Comparison of ENCODE assay signal across 15 mouse cellular contexts in the genomic region with DNA sequence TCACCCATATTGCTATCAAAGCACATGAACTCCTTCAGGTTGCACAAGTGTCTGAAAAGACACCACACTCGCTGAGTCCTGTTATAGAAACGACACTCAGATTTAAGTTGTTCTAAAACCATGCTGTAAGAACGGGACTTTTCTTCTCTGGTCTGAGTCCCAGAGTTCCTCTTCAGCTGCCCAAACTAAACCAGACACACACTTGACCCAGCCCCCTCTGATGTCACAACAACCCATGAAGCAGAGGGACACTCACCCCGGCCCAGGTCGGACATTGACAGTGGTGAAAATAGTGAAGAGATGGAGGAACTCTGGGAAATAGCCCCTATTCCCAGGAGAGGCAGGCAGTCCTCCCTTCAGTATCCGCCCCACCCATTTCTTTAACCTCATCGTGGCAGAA. TPM values are rescaled to one million over a fixed set of nuclear protein-coding genes. Genes with fewer than 3 reads are reported as not detected.
A peak's percentile ranks its signal among the peaks of the same experiment; 100 is the strongest.
DNase-seq lines count a peak whose midpoint lies in the region; ATAC-seq and TF ChIP-seq lines count a peak whose summit lies in the region.
"Had no signal": no experiment of that assay in that cellular context is flagged by ENCODE, and none has a peak within 500 bp of the region (broad histone marks: within the 10 kb centered on the region; RNA-seq: fewer than 3 reads in every experiment).

No protein-coding gene starts in this region.

- 47% methylated on average over 7 of the region's 7 CpGs for WGBS in heart, adult 2 months
- WGBS in midbrain, embryonic 13.5 days = 80% methylated on average over 7 of the region's 7 CpGs
- 75% methylated on average over 7 of the region's 7 CpGs for WGBS in midbrain, embryonic 11.5 days
- 82% methylated on average over 7 of the region's 7 CpGs for WGBS in hindbrain, embryonic 15.5 days

- DNase-seq in heart, adult 11 months = peak; percentile 85
- no peak for DNase-seq in heart, adult 2 months
- DNase-seq in midbrain, embryonic 11.5 days (ENCODE audit: low spot score, missing footprints) = no peak
- DNase-seq in splenic B cell, adult 2 months (ENCODE audit: low read depth, low spot score) = peak; percentile 26
- no peak for DNase-seq in gastrocnemius, adult 18-20 months (ENCODE audit: low spot score)
- DNase-seq in layer of hippocampus, postnatal 36 days = no peak
- DNase-seq: cerebellum, adult 11 months had no signal

- peaks cover 5% of the 10 kb centered on the region for H3K4me1 ChIP-seq in heart, adult 2 months (ENCODE audit: control insufficient read depth, insufficient read depth, low read length)
- peaks cover 7% of the 10 kb centered on the region for H3K4me1 ChIP-seq in midbrain, embryonic 13.5 days (replicated peaks)
- H3K4me1 ChIP-seq in midbrain, embryonic 11.5 days (ENCODE audit: control insufficient read depth, insufficient read depth, low read length) = no peaks in the 10 kb centered on the region
- peaks cover 5% of the 10 kb centered on the region; the same call in 1 of the 2 replicates for H3K4me1 ChIP-seq in hindbrain, embryonic 15.5 days (replicated peaks)
- H3K4me1 ChIP-seq: heart, embryonic 12.5 days had no signal

- no peak for TF ChIP-seq CTCF in heart, adult 2 months (IDR thresholded peaks at IDR 0.05)

- no peak overlapping the region for H3K9ac ChIP-seq in heart, adult 2 months (ENCODE audit: low read depth, low read length)
- H3K9ac ChIP-seq in midbrain, embryonic 13.5 days (replicated peaks) = no peak overlapping the region
- no peak overlapping the region for H3K9ac ChIP-seq in midbrain, embryonic 11.5 days (ENCODE audit: low read length)
- no peak overlapping the region for H3K9ac ChIP-seq in hindbrain, embryonic 15.5 days
- H3K9ac ChIP-seq: heart, embryonic 12.5 days; liver, embryonic 14.5 days had no signal

- no peaks in the 10 kb centered on the region for H3K9me3 ChIP-seq in midbrain, embryonic 13.5 days
- H3K9me3 ChIP-seq in midbrain, embryonic 11.5 days (ENCODE audit: control insufficient read depth, low read length) = no peaks in the 10 kb centered on the region
- no peaks in the 10 kb centered on the region for H3K9me3 ChIP-seq in hindbrain, embryonic 15.5 days
- H3K9me3 ChIP-seq: G1E; heart, embryonic 12.5 days had no signal

- H3K4me2 ChIP-seq in midbrain, embryonic 13.5 days (replicated peaks) = peak overlapping the region; percentile 75
- H3K4me2 ChIP-seq in midbrain, embryonic 11.5 days = no peak overlapping the region
- peak overlapping the region; percentile 88; the same call in 1 of the 2 replicates for H3K4me2 ChIP-seq in hindbrain, embryonic 15.5 days

- intact Hi-C loops in heart, adult 2 months (cut with DNase I) = no loop called here

- no peaks in the 10 kb centered on the region for H3K79me2 ChIP-seq in heart, adult 2 months (replicated peaks; ENCODE audit: control insufficient read depth, insufficient read depth, low read length)

- no peak for TF ChIP-seq EP300 in heart, adult 2 months (IDR thresholded peaks at IDR 0.05; ENCODE audit: insufficient read depth, low read depth, low read length)

- no peak overlapping the region for H3K4me3 ChIP-seq in heart, adult 2 months
- no peak overlapping the region for H3K4me3 ChIP-seq in midbrain, embryonic 13.5 days (replicated peaks)
- H3K4me3 ChIP-seq in midbrain, embryonic 11.5 days (ENCODE audit: low read depth, low read length) = no peak overlapping the region
- no peak overlapping the region for H3K4me3 ChIP-seq in hindbrain, embryonic 15.5 days

- no peaks in the 10 kb centered on the region for H3K27me3 ChIP-seq in heart, adult 2 months (ENCODE audit: control insufficient read depth, insufficient read depth, low read length)
- H3K27me3 ChIP-seq in midbrain, embryonic 13.5 days = peaks cover 9% of the 10 kb centered on the region; the same call in 1 of the 2 replicates
- H3K27me3 ChIP-seq in midbrain, embryonic 11.5 days (ENCODE audit: control insufficient read depth, insufficient read depth, low read length) = no peaks in the 10 kb centered on the region
- no peaks in the 10 kb centered on the region for H3K27me3 ChIP-seq in hindbrain, embryonic 15.5 days
- no peaks in the 10 kb centered on the region for H3K27me3 ChIP-seq in splenic B cell, adult 2 months (ENCODE audit: control insufficient read depth, insufficient read depth, low read length, poor library complexity, severe bottlenecking)

- no peak for TF ChIP-seq POLR2A in heart, adult 2 months (IDR thresholded peaks at IDR 0.05; ENCODE audit: insufficient read depth, low read depth, low read length)

- no peaks in the 10 kb centered on the region for H3K36me3 ChIP-seq in heart, adult 2 months (ENCODE audit: control insufficient read depth, insufficient read depth, low read length)
- H3K36me3 ChIP-seq in midbrain, embryonic 13.5 days = no peaks in the 10 kb centered on the region
- no peaks in the 10 kb centered on the region for H3K36me3 ChIP-seq in midbrain, embryonic 11.5 days (ENCODE audit: control insufficient read depth, insufficient read depth, low read length)
- H3K36me3 ChIP-seq in hindbrain, embryonic 15.5 days = no peaks in the 10 kb centered on the region
- no peaks in the 10 kb centered on the region for H3K36me3 ChIP-seq in splenic B cell, adult 2 months (ENCODE audit: control insufficient read depth, insufficient read depth, low read length, poor library complexity, severe bottlenecking)
- H3K36me3 ChIP-seq: G1E; heart, embryonic 12.5 days had no signal

- H3K27ac ChIP-seq in heart, adult 2 months = no peak overlapping the region
- no peak overlapping the region for H3K27ac ChIP-seq in midbrain, embryonic 13.5 days
- no peak overlapping the region for H3K27ac ChIP-seq in midbrain, embryonic 11.5 days (ENCODE audit: low read depth, low read length)
- H3K27ac ChIP-seq in hindbrain, embryonic 15.5 days (replicated peaks) = no peak overlapping the region
- H3K27ac ChIP-seq: left cerebral cortex, adult 2 months; liver, embryonic 14.5 days had no signal

- no peak for ATAC-seq in midbrain, embryonic 13.5 days
- ATAC-seq in midbrain, embryonic 11.5 days (ENCODE audit: low FRiP score) = no peak
- no peak for ATAC-seq in hindbrain, embryonic 15.5 days (ENCODE audit: low FRiP score, low read depth)

RNA-seq across cellular contexts. Expression of a gene that starts 7.1 kb away (rescaled TPM):
- not detected for total RNA-seq in heart, adult 2 months (2021)
- 0.94 and 1.1 TPM in 2 replicates for polyA plus RNA-seq in heart, adult 2 months (2012; rRNA removed)
- 4.6 and 5.6 TPM in 2 replicates for polyA plus RNA-seq in midbrain, embryonic 13.5 days (2015; fragmentation: Nextera tagmentation; extraction: Ambion mirVana)
- 1.6 and 2.9 TPM in 2 replicates for polyA plus RNA-seq in midbrain, embryonic 11.5 days (2014; fragmentation: Nextera tagmentation; extraction: Ambion mirVana)
- 4.8 and 5.5 TPM in 2 replicates for polyA plus RNA-seq in hindbrain, embryonic 15.5 days (2015; fragmentation: Nextera tagmentation; extraction: Ambion mirVana)
- not detected for total RNA-seq in gastrocnemius, adult 18-20 months (2021)
- total RNA-seq in layer of hippocampus, postnatal 36 days (2021) = 1 to 10 TPM; 2.3 to 3.6 TPM
- polyA plus RNA-seq: G1E; heart, embryonic 12.5 days had no signal

RNA-seq across cellular contexts. Expression of a gene that starts 14.6 kb away (rescaled TPM):
- total RNA-seq in heart, adult 2 months (2021) = not detected
- not detected in 2 replicates for polyA plus RNA-seq in heart, adult 2 months (2012; rRNA removed)
- polyA plus RNA-seq in midbrain, embryonic 13.5 days (2015; fragmentation: Nextera tagmentation; extraction: Ambion mirVana) = not detected in 2 replicates
- polyA plus RNA-seq in midbrain, embryonic 11.5 days (2014; fragmentation: Nextera tagmentation; extraction: Ambion mirVana) = not detected in 2 replicates
- not detected in 2 replicates for polyA plus RNA-seq in hindbrain, embryonic 15.5 days (2015; fragmentation: Nextera tagmentation; extraction: Ambion mirVana)
- total RNA-seq in gastrocnemius, adult 18-20 months (2021) = not detected
- not detected for total RNA-seq in layer of hippocampus, postnatal 36 days (2021)
- total RNA-seq: adrenal gland, postnatal 36 days; common myeloid progenitor, adult 5-6 weeks; left cerebral cortex, adult 2 months had no signal
- polyA plus RNA-seq: G1E; heart, embryonic 12.5 days; liver, embryonic 14.5 days had no signal

RNA-seq across cellular contexts. Expression of a gene that starts 36.9 kb away (rescaled TPM):
- under 1 TPM; 0.41 to 0.44 TPM for total RNA-seq in heart, adult 2 months (2021)
- polyA plus RNA-seq in heart, adult 2 months (2012; rRNA removed) = 0.26 and 0.31 TPM in 2 replicates
- not detected in 2 replicates for polyA plus RNA-seq in midbrain, embryonic 13.5 days (2015; fragmentation: Nextera tagmentation; extraction: Ambion mirVana)
- polyA plus RNA-seq in midbrain, embryonic 11.5 days (2014; fragmentation: Nextera tagmentation; extraction: Ambion mirVana) = 0.07 TPM in 1 of 2 replicates, not detected in the other
- 0.05 TPM in 1 of 2 replicates, not detected in the other for polyA plus RNA-seq in hindbrain, embryonic 15.5 days (2015; fragmentation: Nextera tagmentation; extraction: Ambion mirVana)
- under 1 TPM; 0.14 to 0.33 TPM for total RNA-seq in gastrocnemius, adult 18-20 months (2021)
- under 1 TPM; 0.43 to 0.82 TPM for total RNA-seq in layer of hippocampus, postnatal 36 days (2021)
- total RNA-seq: common myeloid progenitor, adult 5-6 weeks had no signal
- polyA plus RNA-seq: G1E had no signal

Comparison
In these comparisons a context has a peak if more than half of its experiments do, and no peak if none do; other contexts are left out.
1. DNase-seq: peak in heart, adult 11 months (single experiment) and splenic B cell, adult 2 months (single experiment); none in heart, adult 2 months (0 of 2), midbrain, embryonic 11.5 days (single experiment), gastrocnemius, adult 18-20 months (single experiment) and layer of hippocampus, postnatal 36 days (0 of 2).